Mouse (Mus musculus): ENCODE measurements around the gene Pvalb. TPM values are rescaled to one million over a fixed set of nuclear protein-coding genes. Genes with fewer than 3 reads are reported as not detected.

Pvalb gene
- polyA plus RNA-seq, 1 experiment from 2014 or later, result not detected

DNA sequence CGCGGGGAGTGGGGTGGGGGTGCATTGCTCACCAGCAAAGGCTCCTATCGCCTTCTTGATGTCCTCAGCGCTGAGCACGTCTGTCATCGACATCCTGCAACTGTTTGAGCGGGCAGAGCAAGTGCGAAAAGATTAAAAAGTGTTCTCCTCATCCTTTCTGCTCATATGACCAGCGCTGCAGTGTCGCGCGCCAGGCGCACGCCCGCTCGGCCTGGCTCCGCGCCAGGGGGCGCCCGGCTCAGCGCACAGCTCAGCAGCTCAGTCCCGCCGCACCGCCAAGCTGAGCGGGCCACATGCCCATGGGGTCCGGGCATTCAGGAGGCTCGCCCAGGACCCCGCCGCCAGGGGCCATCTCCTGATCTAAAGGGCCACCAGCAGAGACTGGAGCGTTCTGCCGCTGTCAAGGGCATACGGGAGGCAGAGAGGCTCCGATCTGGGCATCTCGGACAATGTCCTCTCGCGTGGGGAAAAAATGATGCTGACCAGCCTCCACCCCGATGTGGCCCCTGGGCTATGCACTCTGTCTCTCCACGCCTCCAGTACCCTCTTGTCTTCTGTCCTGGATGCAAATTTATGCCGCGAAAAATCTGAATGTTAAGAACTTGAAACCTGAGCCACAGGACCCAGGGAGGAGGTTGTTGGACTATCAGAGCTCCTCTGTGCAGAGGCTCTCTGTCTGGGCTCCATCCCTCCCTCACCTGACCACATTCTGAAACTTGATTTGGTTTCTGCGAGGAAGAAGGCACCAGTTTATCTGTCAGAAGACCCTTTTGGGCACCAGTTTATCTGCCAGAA lies 1.9 kb downstream of the Pvalb start:
- H3K4me1 ChIP-seq (replicated peaks; ENCODE audit: control insufficient read depth, insufficient read depth, low read length), result peaks cover 12% of the 10 kb centered on the region
- H3K36me3 ChIP-seq (ENCODE audit: control insufficient read depth, insufficient read depth), result no peaks in the 10 kb centered on the region
- no peak overlapping the region for H3K27ac ChIP-seq (ENCODE audit: low read length)
- H3K4me2 ChIP-seq (ENCODE audit: low read length), result peak overlapping the region; percentile 70
- 0 out of 2 replicates have a peak, but pooled peaks cover 2% of the 10 kb centered on the region for H3K9me3 ChIP-seq (ENCODE audit: control insufficient read depth, low read length)
- under 1% methylated on average over 41 of the region's 41 CpGs for WGBS
- H3K9ac ChIP-seq (replicated peaks; ENCODE audit: low read depth, low read length), result peak overlapping the region; percentile 54
- peaks cover 22% of the 10 kb centered on the region for H3K27me3 ChIP-seq (replicated peaks; ENCODE audit: control insufficient read depth, insufficient read depth, low read length)
- peak overlapping the region; percentile 41 for H3K4me3 ChIP-seq (replicated peaks; ENCODE audit: low read length)
- ATAC-seq, result peak; percentile 89

DNA sequence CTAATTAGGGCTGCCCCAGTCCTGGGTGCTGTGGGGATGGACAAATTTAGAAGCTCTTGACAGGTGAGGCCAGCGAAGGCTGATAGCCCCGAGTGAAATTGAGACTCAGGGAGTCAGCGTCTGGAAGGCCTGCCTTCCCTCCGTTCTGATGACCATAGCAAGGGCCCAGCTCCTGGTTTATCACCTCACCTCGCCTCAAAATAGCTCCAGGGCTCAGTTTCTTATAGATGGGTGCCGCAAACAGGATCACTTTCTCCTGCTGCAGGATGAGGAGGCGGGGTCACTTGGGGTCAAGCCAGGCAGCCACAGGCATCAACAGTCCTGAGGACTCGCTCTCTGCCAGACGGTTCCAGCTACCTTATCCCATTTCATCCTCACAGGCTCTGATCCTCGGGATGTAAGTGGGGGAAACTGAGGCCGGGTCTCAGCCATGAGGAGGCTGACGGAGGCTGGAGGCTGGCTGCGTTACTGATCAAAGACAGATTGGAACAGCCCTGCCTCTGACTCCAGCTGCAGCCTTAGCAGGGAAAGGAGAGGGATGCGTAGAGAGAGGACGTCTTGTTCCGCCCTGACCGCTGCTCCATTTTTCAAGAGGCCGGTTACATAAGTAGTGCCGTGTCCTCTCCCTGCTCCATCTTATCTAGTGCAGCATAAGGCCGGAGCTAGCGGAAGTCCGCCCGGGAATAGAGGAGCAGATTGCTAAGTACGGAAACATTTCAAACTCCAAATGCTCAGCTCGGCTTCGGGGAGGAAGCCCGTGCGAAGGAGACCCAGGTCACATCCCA lies 10.9 kb downstream of the Pvalb start:
- WGBS, result 81% methylated on average over 28 of the region's 28 CpGs
- no peak for ATAC-seq
- no peaks in the 10 kb centered on the region for H3K9me3 ChIP-seq (ENCODE audit: control insufficient read depth, low read length)
- H3K9ac ChIP-seq (replicated peaks; ENCODE audit: low read depth, low read length), result no peak overlapping the region
- no peak overlapping the region for H3K4me2 ChIP-seq (ENCODE audit: low read length)
- no peaks in the 10 kb centered on the region for H3K36me3 ChIP-seq (ENCODE audit: control insufficient read depth, insufficient read depth)
- H3K27me3 ChIP-seq (replicated peaks; ENCODE audit: control insufficient read depth, insufficient read depth, low read length), result no peaks in the 10 kb centered on the region
- no peak overlapping the region for H3K27ac ChIP-seq (ENCODE audit: low read length)
- H3K4me1 ChIP-seq (replicated peaks; ENCODE audit: control insufficient read depth, insufficient read depth, low read length), result no peaks in the 10 kb centered on the region
- H3K4me3 ChIP-seq (replicated peaks; ENCODE audit: low read length), result no peak overlapping the region

DNA sequence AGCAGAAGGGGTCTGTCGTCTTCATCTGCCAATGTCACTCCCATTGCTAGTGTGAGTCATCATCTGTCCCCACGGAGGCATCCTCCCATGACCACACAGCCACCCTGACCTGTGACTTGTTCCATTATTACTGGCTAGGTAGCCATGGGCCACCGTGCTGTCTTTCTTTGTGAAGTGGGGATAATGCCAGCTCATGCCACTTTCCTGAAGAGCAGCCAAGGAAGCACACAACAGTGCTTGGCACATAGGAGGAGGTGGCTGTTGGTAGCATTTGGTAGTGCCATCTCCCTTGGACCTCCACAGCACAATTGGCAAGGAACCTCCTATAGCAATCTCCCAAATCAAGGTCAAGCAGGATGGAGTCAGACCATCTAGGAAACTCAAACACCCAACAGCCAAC lies 11.9 kb downstream of the Pvalb start:
- H3K27me3 ChIP-seq (replicated peaks; ENCODE audit: control insufficient read depth, insufficient read depth, low read length), result no peaks in the 10 kb centered on the region
- no peaks in the 10 kb centered on the region for H3K36me3 ChIP-seq (ENCODE audit: control insufficient read depth, insufficient read depth)
- H3K9ac ChIP-seq (replicated peaks; ENCODE audit: low read depth, low read length), result no peak overlapping the region
- no peak overlapping the region for H3K4me3 ChIP-seq (replicated peaks; ENCODE audit: low read length)
- no peaks in the 10 kb centered on the region for H3K9me3 ChIP-seq (ENCODE audit: control insufficient read depth, low read length)
- WGBS, result 67% methylated on average over 3 of the region's 3 CpGs
- no peaks in the 10 kb centered on the region for H3K4me1 ChIP-seq (replicated peaks; ENCODE audit: control insufficient read depth, insufficient read depth, low read length)
- no peak overlapping the region for H3K27ac ChIP-seq (ENCODE audit: low read length)
- no peak overlapping the region for H3K4me2 ChIP-seq (ENCODE audit: low read length)
- no peak for ATAC-seq

DNA sequence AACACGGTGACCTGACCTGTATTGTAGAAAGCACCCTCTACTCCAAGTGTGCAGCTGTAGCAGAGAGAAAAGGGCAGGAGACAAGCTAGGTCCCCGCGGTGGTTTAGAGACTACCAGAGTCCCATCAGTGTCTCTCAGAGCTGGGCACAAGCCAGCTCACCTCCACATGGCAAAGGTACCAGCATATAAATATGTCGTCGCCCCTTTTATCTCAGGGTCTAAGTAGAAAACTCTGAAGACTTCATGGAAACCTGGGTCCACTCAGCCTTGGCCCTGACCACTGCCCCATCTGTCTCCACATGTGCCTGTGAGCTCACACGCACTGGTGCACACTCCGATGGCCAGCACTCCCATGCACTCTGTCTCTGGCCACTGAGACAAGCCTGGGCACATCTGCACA lies 16.6 kb downstream of the Pvalb start:
- Histone ChIP-seq H3K4me2 (ENCODE audit: low read length) (no peak overlapping the region), H3K27ac (ENCODE audit: low read length) (no peak overlapping the region), H3K4me3 (replicated peaks; ENCODE audit: low read length) (no peak overlapping the region), H3K36me3 (ENCODE audit: control insufficient read depth, insufficient read depth) (no peaks in the 10 kb centered on the region), H3K4me1 (replicated peaks; ENCODE audit: control insufficient read depth, insufficient read depth, low read length) (no peaks in the 10 kb centered on the region), H3K27me3 (replicated peaks; ENCODE audit: control insufficient read depth, insufficient read depth, low read length) (no peaks in the 10 kb centered on the region), H3K9me3 (ENCODE audit: control insufficient read depth, low read length) (no peaks in the 10 kb centered on the region), H3K9ac (replicated peaks; ENCODE audit: low read depth, low read length) (no peak overlapping the region)
- ATAC-seq, result no peak
- WGBS, result 88% methylated on average over 7 of the region's 7 CpGs

DNA sequence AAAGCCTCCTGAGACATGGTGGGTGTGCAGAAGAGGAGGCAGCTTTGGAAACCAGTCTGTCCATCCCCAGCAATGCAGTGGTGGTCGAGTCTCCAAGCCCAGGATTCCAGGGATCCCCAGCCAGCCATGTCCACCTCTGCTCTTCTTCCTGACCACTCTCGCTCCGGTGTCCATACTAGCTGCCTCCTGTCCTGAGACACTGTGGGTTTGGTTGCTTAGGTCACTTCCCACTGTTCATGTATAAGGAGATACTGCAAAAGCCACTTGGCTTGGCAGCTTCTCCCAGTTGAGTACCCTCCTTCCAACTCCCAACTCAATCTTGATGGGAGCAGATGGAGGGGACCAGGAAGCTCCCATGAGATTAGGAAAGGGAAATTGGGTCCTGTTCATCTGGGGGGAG lies 17.7 kb downstream of the Pvalb start:
- no peak for ATAC-seq
- no peaks in the 10 kb centered on the region for H3K27me3 ChIP-seq (replicated peaks; ENCODE audit: control insufficient read depth, insufficient read depth, low read length)
- H3K9ac ChIP-seq (replicated peaks; ENCODE audit: low read depth, low read length), result no peak overlapping the region
- H3K36me3 ChIP-seq (ENCODE audit: control insufficient read depth, insufficient read depth), result no peaks in the 10 kb centered on the region
- H3K27ac ChIP-seq (ENCODE audit: low read length), result no peak overlapping the region
- no peaks in the 10 kb centered on the region for H3K4me1 ChIP-seq (replicated peaks; ENCODE audit: control insufficient read depth, insufficient read depth, low read length)
- 79% methylated on average over 3 of the region's 3 CpGs for whole genome bisulfite sequencing
- no peaks in the 10 kb centered on the region for H3K9me3 ChIP-seq (ENCODE audit: control insufficient read depth, low read length)
- no peak overlapping the region for H3K4me3 ChIP-seq (replicated peaks; ENCODE audit: low read length)
- H3K4me2 ChIP-seq (ENCODE audit: low read length), result no peak overlapping the region

DNA sequence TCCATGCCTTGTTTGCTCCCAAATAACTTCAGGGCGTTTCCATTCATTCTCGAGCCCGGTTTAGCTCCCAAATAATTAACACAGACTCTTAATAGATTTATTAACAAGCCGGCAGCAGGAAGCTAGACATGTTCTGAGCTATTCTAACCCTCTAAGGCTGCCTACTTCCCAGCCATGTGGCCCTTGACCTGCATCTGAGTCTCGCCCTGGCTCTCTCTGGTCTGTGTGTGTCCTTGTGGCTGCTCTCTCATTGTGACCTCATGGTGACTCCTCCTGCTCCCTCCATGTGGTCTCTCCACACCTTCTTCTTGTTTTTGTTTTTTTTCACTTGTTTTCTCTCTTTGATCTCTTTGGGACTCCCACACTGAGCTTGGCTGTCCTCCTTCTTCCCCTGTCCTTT lies 19.3 kb downstream of the Pvalb start:
- Histone ChIP-seq H3K4me1 (replicated peaks; ENCODE audit: control insufficient read depth, insufficient read depth, low read length) (peaks cover 8% of the 10 kb centered on the region), H3K9me3 (ENCODE audit: control insufficient read depth, low read length) (no peaks in the 10 kb centered on the region), H3K4me2 (ENCODE audit: low read length) (no peak overlapping the region), H3K36me3 (ENCODE audit: control insufficient read depth, insufficient read depth) (no peaks in the 10 kb centered on the region), H3K4me3 (replicated peaks; ENCODE audit: low read length) (no peak overlapping the region), H3K9ac (replicated peaks; ENCODE audit: low read depth, low read length) (no peak overlapping the region), H3K27me3 (replicated peaks; ENCODE audit: control insufficient read depth, insufficient read depth, low read length) (no peaks in the 10 kb centered on the region), H3K27ac (ENCODE audit: low read length) (no peak overlapping the region)
- no peak for ATAC-seq
- WGBS, result 45% methylated on average over 5 of the region's 5 CpGs

DNA sequence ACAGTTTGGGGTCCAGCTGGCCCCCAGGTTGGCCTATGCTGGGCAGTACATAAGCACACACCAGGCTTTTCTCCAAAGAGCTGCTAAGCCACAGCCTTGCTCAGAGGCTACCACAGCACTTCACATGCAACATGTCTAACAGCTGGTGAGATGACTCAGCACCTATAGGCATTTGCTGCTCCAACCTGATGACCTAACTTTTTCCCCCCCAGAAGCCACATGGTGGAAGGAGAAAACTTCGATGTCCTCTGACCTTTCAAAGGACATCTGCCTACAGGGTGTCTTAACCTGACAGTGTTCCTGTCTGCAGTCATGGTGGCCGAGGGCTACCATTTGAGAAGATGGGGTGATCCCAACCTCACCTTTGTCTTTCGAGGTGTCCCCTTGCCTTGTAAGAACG lies 20.6 kb downstream of the Pvalb start:
- Histone ChIP-seq H3K4me2 (ENCODE audit: low read length) (no peak overlapping the region), H3K9me3 (ENCODE audit: control insufficient read depth, low read length) (no peaks in the 10 kb centered on the region), H3K27ac (ENCODE audit: low read length) (no peak overlapping the region), H3K4me1 (replicated peaks; ENCODE audit: control insufficient read depth, insufficient read depth, low read length) (peaks cover 16% of the 10 kb centered on the region), H3K36me3 (ENCODE audit: control insufficient read depth, insufficient read depth) (no peaks in the 10 kb centered on the region), H3K4me3 (replicated peaks; ENCODE audit: low read length) (no peak overlapping the region), H3K9ac (replicated peaks; ENCODE audit: low read depth, low read length) (no peak overlapping the region), H3K27me3 (replicated peaks; ENCODE audit: control insufficient read depth, insufficient read depth, low read length) (no peaks in the 10 kb centered on the region)
- ATAC-seq, result no peak
- 91% methylated on average over 4 of the region's 4 CpGs for WGBS

DNA sequence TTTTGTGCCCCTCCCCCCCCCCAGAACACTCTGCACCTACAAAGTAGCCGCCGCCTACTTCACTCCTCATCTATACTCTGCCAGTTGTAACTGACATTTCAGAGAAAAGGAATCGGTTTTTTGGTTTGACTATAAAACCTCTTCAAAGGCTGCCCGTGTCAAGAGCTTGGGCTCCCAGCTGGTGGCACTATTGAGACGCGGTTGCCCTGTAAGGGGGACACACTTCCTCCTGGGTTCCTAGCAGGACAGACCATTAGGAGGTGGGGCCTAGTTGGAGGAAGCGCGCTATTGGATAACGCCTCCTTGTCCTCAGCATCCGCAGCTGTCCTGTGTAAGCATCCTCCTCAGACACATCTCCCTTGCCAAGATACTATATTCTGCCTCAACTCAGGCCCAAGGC lies 21.3 kb downstream of the Pvalb start:
- Histone ChIP-seq H3K9ac (replicated peaks; ENCODE audit: low read depth, low read length) (no peak overlapping the region), H3K36me3 (ENCODE audit: control insufficient read depth, insufficient read depth) (no peaks in the 10 kb centered on the region), H3K9me3 (ENCODE audit: control insufficient read depth, low read length) (no peaks in the 10 kb centered on the region), H3K27me3 (replicated peaks; ENCODE audit: control insufficient read depth, insufficient read depth, low read length) (no peaks in the 10 kb centered on the region), H3K4me3 (replicated peaks; ENCODE audit: low read length) (no peak overlapping the region), H3K4me1 (replicated peaks; ENCODE audit: control insufficient read depth, insufficient read depth, low read length) (peaks cover 16% of the 10 kb centered on the region), H3K4me2 (ENCODE audit: low read length) (no peak overlapping the region), H3K27ac (ENCODE audit: low read length) (no peak overlapping the region)
- ATAC-seq, result peak; percentile 78
- WGBS, result 2% methylated on average over 10 of the region's 10 CpGs

DNA sequence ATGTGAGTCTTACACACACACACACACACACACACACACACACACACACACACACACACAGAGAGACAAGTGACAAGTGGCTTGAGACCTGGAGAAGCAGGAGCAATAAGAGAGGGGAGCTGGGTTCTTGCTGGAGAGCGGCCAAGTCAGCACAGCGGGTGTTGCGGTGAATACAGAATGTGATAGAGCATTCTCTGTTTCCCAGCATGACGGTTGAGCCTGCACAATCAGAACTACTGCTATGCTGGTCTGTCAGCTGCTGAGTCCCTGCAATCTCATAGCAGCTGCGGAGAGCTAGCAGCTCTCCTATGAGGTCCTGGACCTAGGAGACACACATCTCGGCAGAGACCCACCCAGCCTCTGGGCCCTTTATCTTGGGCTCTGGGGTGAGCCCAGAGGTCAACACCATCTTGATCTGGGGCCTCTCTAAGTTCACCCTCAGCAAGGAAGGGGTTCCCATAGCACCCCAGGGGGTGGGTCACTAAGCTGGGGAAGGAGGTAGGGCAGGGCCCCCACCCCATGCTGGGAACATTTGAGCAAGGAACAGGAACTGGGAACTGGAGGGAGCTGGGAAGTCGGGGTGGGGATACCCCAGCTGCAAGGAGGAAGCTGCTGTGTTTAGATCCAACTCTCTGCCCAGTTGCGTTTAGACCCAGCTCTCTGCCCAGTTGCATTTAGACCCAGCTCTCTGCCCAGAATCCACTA lies 24.3 kb downstream of the Pvalb start:
- Histone ChIP-seq H3K27ac (ENCODE audit: low read length) (peak overlapping the region; percentile 80), H3K9ac (replicated peaks; ENCODE audit: low read depth, low read length) (no peak overlapping the region; the same call in 1 of the 2 replicates), H3K36me3 (ENCODE audit: control insufficient read depth, insufficient read depth) (no peaks in the 10 kb centered on the region), H3K9me3 (ENCODE audit: control insufficient read depth, low read length) (no peaks in the 10 kb centered on the region), H3K4me2 (ENCODE audit: low read length) (peak overlapping the region; percentile 13; the same call in 1 of the 2 replicates), H3K4me3 (replicated peaks; ENCODE audit: low read length) (no peak overlapping the region), H3K4me1 (replicated peaks; ENCODE audit: control insufficient read depth, insufficient read depth, low read length) (peaks cover 16% of the 10 kb centered on the region), H3K27me3 (replicated peaks; ENCODE audit: control insufficient read depth, insufficient read depth, low read length) (no peaks in the 10 kb centered on the region)
- WGBS, result 15% methylated on average over 8 of the region's 8 CpGs
- peak; percentile 84 for ATAC-seq

Data from forebrain, embryonic 16.5 days (tissue).